Mouse (Mus musculus) hindbrain, embryonic 14.5 days (tissue): ENCODE data around the gene Nr1h3. TPM values are rescaled to one million over a fixed set of nuclear protein-coding genes. Genes with fewer than 3 reads are reported as not detected.

Experiments used
- ATAC-seq: fragments of 200-750 bp; cut with Nextera tagmentation; 2 replicates; pipeline ENCODE4 v1.8.0; 2017; ENCODE audit warnings: moderate number of reproducible peaks, mild to moderate bottlenecking, moderate TSS enrichment, moderate library complexity; ENCODE audit not compliant: low FRiP score
- DNase-seq: peaks from one replicate; pipeline ENCODE4 v3.0.0-alpha.2; 2015; ENCODE audit warnings: low spot score
- H3K27ac ChIP-seq: fragments of 300-500 bp; sonication (generic); 2 replicates; pipeline ENCODE4 v1.5.1; 2014; ENCODE audit warnings: mild to moderate bottlenecking, moderate library complexity
- H3K27me3 ChIP-seq: fragments of 300-500 bp; sonication (generic); 2 replicates; pipeline ENCODE4 v1.6.1; 2014; ENCODE audit warnings: mild to moderate bottlenecking, low read length, mixed read lengths; ENCODE audit not compliant: control insufficient read depth, insufficient read depth
- H3K36me3 ChIP-seq: fragments of 300-500 bp; sonication (generic); replicated peaks from 2 replicates; pipeline ENCODE4 v1.6.1; 2014; ENCODE audit not compliant: control insufficient read depth, insufficient read depth
- H3K4me1 ChIP-seq: fragments of 300-500 bp; sonication (generic); replicated peaks from 2 replicates; pipeline ENCODE4 v1.6.1; 2014; ENCODE audit warnings: antibody characterized with exemption, low read length, mixed read lengths; ENCODE audit not compliant: control insufficient read depth, insufficient read depth
- H3K4me2 ChIP-seq: fragments of 300-500 bp; sonication (generic); replicated peaks from 2 replicates; pipeline ENCODE4 v1.6.1; 2014; ENCODE audit warnings: mild to moderate bottlenecking, moderate library complexity
- H3K4me3 ChIP-seq: fragments of 300-500 bp; sonication (generic); replicated peaks from 2 replicates; pipeline ENCODE4 v1.5.1; 2014; ENCODE audit warnings: mild to moderate bottlenecking, low read length
- H3K9ac ChIP-seq: fragments of 300-500 bp; sonication (generic); 2 replicates; pipeline ENCODE4 v1.6.1; 2014
- H3K9me3 ChIP-seq: fragments of 300-500 bp; sonication (generic); 2 replicates; pipeline ENCODE4 v1.6.1; 2016; ENCODE audit warnings: low read length; ENCODE audit not compliant: control insufficient read depth
- WGBS: fragments of 180-500 bp; shearing (Covaris S2); extraction: QIAGEN DNeasy Blood & Tissue Kit; methylation state at CpG from one replicate; pipeline ENCODE4 v1.1.7; 2014; 5-methylcytosine and 5-hydroxymethylcytosine counted together
- polyA plus RNA-seq: library from polyadenylated mRNA; unstranded; fragments of >200 nt; fragmentation: Nextera tagmentation; extraction: Ambion mirVana; gene quantifications from 2 replicates; pipeline ENCODE4 v1.2.1, GENCODE M21; 2014

The Nr1h3 gene
- polyA plus RNA-seq, 1 experiment from 2014 or later, result 2.8 TPM

DNA sequence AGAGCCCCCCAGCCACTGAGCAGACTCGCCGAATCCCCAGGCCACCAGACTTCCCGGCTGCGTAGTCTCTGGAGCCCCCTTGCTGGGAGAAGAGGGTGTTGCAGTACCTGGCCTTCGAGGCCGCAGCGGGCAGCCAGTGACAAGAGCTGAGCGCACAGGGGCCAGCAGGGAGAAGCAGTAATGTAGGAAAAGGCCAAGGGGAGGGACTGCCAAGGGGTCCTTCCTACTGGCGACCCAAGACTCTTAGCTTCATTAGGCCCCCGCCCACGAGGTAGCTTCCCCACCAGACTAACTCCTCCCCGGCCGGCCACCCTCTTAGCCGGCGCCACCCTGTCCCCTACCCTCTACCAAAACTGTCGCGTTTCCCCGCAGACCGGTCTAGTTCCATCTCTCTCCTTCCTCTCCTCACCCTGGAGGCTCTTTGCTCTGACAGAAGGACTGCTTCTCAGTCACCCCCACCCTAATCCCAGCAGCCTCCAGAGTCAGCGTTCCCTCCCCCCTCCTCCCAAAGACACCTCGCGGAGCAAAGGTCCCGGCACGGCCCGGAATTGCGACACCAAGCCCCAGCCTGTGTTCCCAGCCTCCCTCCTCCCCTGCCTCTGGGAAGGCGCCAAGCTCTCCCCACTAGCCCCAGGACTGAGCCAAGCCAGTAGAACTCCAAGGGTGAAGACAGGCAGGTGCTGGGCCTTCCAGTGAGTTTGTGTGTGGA, 7.9 kb downstream of the Nr1h3 start:
- Histone ChIP-seq H3K9me3 (no peaks in the 10 kb centered on the region), H3K36me3 (no peaks in the 10 kb centered on the region), H3K27ac (no peak overlapping the region), H3K9ac (peak overlapping the region; percentile 0), H3K4me2 (peak overlapping the region; percentile 48), H3K4me1 (no peaks in the 10 kb centered on the region; the same call in 1 of the 2 replicates), H3K4me3 (peak overlapping the region; percentile 18), H3K27me3 (no peaks in the 10 kb centered on the region)
- peak; percentile 72 for ATAC-seq
- WGBS, result 2% methylated on average over 27 of the region's 27 CpGs
- peak; percentile 51 for DNase-seq

DNA sequence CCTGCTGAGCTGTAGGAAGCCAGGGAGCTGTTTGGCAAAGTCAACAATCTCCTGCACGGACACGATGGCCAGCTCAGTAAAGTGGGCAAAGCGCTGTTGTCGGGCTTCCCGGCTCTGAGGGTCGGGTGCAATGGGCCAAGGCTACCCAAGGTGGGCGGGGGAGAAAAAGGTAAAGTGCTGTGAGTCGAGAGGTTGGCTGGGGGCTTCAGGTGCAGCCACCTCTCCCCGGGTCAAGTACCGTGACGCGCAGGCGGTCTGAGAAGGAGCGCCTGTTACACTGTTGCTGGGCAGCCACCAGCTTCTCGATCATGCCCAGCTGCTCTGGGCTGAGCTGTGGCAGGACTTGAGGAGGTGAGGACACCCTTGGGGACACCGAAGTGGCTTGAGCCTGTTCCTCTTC, 12.1 kb downstream of the Nr1h3 start:
- H3K9ac ChIP-seq, result no peak overlapping the region
- DNase-seq (no peak), ATAC-seq (no peak)
- no peaks in the 10 kb centered on the region for H3K9me3 ChIP-seq
- no peaks in the 10 kb centered on the region for H3K36me3 ChIP-seq
- no peaks in the 10 kb centered on the region for H3K27me3 ChIP-seq
- H3K4me2 ChIP-seq, result no peak overlapping the region
- no peak overlapping the region for H3K4me3 ChIP-seq
- H3K4me1 ChIP-seq, result no peaks in the 10 kb centered on the region; the same call in 1 of the 2 replicates
- H3K27ac ChIP-seq, result no peak overlapping the region
- WGBS, result 89% methylated on average over 16 of the region's 16 CpGs

DNA sequence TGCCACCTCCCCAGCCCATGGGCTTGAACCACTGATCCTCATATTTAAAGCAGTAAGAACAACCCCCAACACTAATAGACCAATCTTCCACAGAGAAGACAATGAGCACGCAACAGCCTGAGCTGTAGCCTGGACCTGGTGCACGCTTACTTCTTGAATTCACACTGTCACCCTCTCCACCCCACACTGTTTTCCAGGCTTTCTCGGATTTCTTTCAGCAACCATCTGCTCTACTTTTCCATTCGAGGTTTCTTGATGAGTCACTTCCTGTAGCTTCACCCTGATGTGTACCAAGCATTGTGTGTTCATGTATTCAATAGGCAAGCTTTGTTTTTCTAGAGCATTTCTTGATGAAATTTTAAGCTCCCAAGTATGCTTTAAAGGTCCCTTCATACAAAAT, 15.2 kb downstream of the Nr1h3 start:
- H3K4me3 ChIP-seq, result no peak overlapping the region
- no peaks in the 10 kb centered on the region for H3K27me3 ChIP-seq
- H3K4me1 ChIP-seq, result no peaks in the 10 kb centered on the region
- no peak overlapping the region for H3K9ac ChIP-seq
- no peak for ATAC-seq
- H3K36me3 ChIP-seq, result no peaks in the 10 kb centered on the region
- 67% methylated on average over 4 of the region's 4 CpGs for WGBS
- no peak for DNase-seq
- no peak overlapping the region for H3K4me2 ChIP-seq
- H3K27ac ChIP-seq, result no peak overlapping the region
- no peaks in the 10 kb centered on the region for H3K9me3 ChIP-seq

DNA sequence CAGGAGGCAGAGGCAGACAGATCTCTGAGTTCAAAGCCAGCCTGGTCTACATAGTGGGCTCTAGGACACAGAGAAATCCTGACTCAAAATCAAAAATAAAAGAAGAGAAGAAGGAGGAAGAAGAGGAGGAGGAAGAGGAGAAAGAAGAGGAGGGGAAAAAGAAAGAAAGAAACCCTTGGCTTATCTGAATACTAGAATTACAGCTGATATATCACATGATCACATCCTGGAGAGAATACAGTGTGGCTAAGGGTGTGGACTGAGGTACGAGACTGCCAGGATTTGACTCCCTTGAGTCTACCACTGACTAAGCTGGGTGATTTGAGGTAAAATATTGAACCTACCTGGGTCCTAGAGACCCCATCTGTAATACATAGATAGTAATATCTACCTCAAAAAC, 16.4 kb downstream of the Nr1h3 start:
- Histone ChIP-seq H3K27me3 (no peaks in the 10 kb centered on the region), H3K36me3 (no peaks in the 10 kb centered on the region), H3K27ac (no peak overlapping the region), H3K9ac (no peak overlapping the region), H3K9me3 (no peaks in the 10 kb centered on the region), H3K4me2 (no peak overlapping the region), H3K4me3 (no peak overlapping the region), H3K4me1 (peaks cover 7% of the 10 kb centered on the region)
- ATAC-seq, result no peak
- no peak for DNase-seq
- 69% methylated on average over 1 of the region's 1 CpGs for WGBS

DNA sequence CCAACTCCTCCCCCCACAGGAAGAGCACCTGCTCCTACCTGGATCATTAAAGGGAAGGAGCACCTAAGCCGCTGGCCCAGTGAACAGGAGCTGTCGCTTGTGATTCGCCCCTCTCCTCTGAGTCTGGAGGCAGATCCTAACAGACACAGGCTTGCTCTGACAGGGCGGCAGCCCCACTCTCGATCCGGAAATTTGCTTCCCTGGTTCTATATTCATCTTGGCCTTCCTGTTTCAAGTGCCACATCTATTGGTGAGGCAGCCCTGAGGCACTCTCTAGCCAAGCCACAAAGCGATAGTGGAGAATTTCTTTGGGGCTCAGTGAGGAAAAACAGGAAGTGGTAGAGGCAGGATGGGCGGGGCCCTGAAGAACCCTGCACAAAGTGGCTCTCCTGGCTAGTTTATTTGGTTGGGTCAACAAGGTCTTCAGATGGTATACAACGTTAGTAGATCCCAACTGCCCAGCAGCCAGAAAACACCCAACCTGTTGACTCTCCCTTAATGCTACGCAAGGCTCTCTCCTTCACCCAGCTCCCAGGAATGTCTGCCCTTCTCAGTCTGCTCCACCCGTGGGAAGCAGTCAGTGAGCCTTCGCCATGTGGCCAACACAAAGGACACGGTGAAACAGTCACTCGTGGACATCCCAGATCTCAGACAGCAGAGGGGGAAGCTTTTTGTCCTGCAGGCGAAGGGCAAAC, 18.8 kb downstream of the Nr1h3 start, which contains the start of gene Madd:
Gene Madd, minus strand, starts transcription at position 127 of the 695 bp plus-strand sequence.
- H3K4me1 ChIP-seq, result peaks cover 23% of the 10 kb centered on the region
- no peaks in the 10 kb centered on the region for H3K9me3 ChIP-seq
- 72% methylated on average over 15 of the region's 15 CpGs for WGBS
- ATAC-seq (no peak), DNase-seq (no peak)
- H3K4me3 ChIP-seq, result peak within 1 kb of the TSS; percentile 73
- H3K27me3 ChIP-seq, result no peaks in the 10 kb centered on the region
- peaks cover 1% of the 10 kb centered on the region for H3K36me3 ChIP-seq
- H3K4me2 ChIP-seq, result peak within 1 kb of the TSS; percentile 80
- H3K9ac ChIP-seq, result peak within 1 kb of the TSS; percentile 76
- peak within 1 kb of the TSS; percentile 89 for H3K27ac ChIP-seq

DNA sequence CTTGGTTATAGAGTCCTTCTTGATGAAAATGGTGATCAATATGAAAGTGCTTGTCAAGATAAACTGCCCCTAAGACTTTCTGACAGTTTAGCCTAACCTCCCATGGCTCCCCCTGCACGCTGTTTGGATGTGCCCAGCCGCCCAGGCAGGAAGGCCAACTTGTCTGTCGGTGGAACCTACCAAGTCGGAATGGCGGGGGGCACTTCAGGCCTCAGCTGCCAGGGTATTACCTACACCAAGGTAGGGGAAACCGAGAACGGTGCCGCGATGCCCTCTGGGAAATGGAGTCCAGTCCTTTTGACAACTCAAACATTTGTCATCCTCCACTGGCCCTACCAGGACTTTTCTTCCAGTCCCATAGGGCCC, 19.5 kb downstream of the Nr1h3 start:
- Histone ChIP-seq H3K4me1 (peaks cover 23% of the 10 kb centered on the region), H3K27ac (peak overlapping the region; percentile 89), H3K4me2 (peak overlapping the region; percentile 80), H3K9me3 (no peaks in the 10 kb centered on the region), H3K9ac (peak overlapping the region; percentile 76), H3K36me3 (peaks cover 8% of the 10 kb centered on the region), H3K27me3 (no peaks in the 10 kb centered on the region), H3K4me3 (peak overlapping the region; percentile 73)
- ATAC-seq, result peak; percentile 97
- peak; percentile 96 for DNase-seq
- WGBS, result 2% methylated on average over 9 of the region's 9 CpGs

DNA sequence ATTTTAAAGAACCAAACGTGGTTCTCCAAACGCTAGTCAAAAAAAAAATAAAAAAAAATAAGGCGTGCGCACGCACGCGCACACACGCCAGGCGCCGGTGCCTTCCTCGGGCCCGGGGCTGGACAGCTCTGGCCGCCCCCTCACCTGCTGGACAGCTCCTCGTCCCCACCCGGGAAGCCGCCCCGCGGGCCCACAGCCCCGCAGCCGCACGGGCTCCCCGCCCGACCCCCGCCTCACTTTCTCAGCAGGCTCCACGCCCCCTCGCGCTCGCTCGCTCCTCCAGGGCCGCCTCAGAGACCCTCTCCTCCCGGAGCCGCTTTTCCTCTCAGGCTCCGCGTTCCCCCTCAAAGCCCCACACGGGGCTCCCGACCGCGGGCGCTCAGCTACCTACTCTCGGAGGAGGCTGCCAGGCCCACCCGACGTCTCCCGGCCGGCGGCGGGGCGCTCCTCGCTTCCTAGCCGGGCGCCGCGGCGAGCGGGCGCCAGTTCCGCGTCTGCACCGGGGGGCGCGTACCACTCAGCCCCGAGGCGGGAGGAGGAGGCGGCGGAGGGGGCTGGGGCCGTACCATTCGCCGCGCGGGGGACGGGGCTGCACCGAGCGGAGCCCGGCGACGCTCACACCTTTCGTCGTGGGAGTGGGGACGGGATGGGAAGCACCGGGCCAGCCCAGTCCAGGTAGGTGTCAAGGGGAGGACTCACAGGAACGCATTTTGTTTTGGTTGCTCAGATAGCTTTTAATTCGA, 20.1 kb downstream of the Nr1h3 start:
- DNase-seq, result peak; percentile 85
- H3K4me3 ChIP-seq, result peak overlapping the region; percentile 73
- H3K4me1 ChIP-seq, result peaks cover 23% of the 10 kb centered on the region
- H3K9me3 ChIP-seq, result no peaks in the 10 kb centered on the region
- peak; percentile 97 for ATAC-seq
- H3K27me3 ChIP-seq, result no peaks in the 10 kb centered on the region
- H3K27ac ChIP-seq, result peak overlapping the region; percentile 89
- H3K4me2 ChIP-seq, result peak overlapping the region; percentile 80
- under 1% methylated on average over 80 of the region's 81 CpGs for whole genome bisulfite sequencing
- peak overlapping the region; percentile 76 for H3K9ac ChIP-seq
- peaks cover 13% of the 10 kb centered on the region for H3K36me3 ChIP-seq

DNA sequence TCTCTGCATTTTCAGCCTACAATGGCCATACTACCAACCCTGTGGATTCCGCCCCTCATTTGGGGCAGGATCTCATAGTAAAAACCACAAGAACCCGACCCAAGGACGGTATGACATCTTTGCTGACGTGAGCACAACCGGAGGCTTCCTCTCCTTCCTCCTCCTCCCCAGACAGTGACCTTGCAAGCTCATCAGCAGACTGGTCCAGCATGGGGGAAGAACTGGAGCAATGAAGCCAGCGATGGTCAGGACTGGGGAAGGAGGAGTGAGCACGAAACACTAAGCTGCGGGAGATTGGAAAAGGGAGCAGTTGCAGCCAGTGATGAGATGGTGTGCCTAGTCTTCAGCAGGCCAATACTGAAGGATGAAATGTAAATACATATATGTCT, 20.6 kb downstream of the Nr1h3 start:
- DNase-seq (no peak), ATAC-seq (no peak)
- Histone ChIP-seq H3K4me1 (peaks cover 23% of the 10 kb centered on the region), H3K4me3 (peak overlapping the region; percentile 73), H3K27ac (peak overlapping the region; percentile 89), H3K9ac (peak overlapping the region; percentile 76), H3K27me3 (no peaks in the 10 kb centered on the region), H3K4me2 (peak overlapping the region; percentile 80), H3K36me3 (peaks cover 16% of the 10 kb centered on the region), H3K9me3 (no peaks in the 10 kb centered on the region)
- WGBS, result 7% methylated on average over 8 of the region's 8 CpGs

DNA sequence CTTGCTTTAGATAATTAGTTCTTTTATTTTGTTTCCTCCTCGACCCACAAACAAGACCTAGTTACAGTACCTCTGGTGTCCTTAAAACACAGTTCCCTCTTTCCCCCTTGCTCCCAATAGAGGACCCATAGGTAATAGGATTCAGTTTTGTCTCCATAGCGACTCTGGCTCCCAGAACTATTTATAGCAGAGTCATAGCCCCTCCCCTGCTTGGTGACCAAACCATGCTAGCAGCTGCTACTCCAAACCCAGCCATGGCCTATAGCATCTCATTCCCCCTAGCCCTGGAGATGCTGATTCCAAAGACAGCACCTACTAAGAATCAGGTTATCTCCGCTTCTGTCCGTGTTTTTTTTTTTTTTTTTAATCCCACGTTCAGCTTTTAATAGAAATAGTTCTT, 21.9 kb downstream of the Nr1h3 start:
- H3K9me3 ChIP-seq, result no peaks in the 10 kb centered on the region
- H3K4me3 ChIP-seq, result no peak overlapping the region
- H3K4me2 ChIP-seq, result peak overlapping the region; percentile 80; the same call in 1 of the 2 replicates
- DNase-seq (no peak), ATAC-seq (no peak)
- H3K9ac ChIP-seq, result peak overlapping the region; percentile 76; the same call in 1 of the 2 replicates
- no peaks in the 10 kb centered on the region for H3K27me3 ChIP-seq
- H3K4me1 ChIP-seq, result peaks cover 23% of the 10 kb centered on the region
- H3K27ac ChIP-seq, result no peak overlapping the region
- WGBS, result 63% methylated on average over 5 of the region's 5 CpGs
- peaks cover 29% of the 10 kb centered on the region for H3K36me3 ChIP-seq
